Mouse (Mus musculus): ENCODE data around the gene Csta1.

GRCm38 (mm10) chr16:36079916-36080315 lies 51.1 kb downstream of the Csta1 start:
- TF ChIP-seq TCF12 (IDR thresholded peaks at IDR 0.05; ENCODE audit: insufficient read depth, poor library complexity, severe bottlenecking) (no peak), MAX (IDR thresholded peaks at IDR 0.05; ENCODE audit: low read depth) (no peak), POLR2A (IDR thresholded peaks at IDR 0.05; ENCODE audit: insufficient read length, low read depth) (no peak), POLR2AphosphoS2 (IDR thresholded peaks at IDR 0.05; ENCODE audit: insufficient read length, low read depth) (no peak), USF1 (IDR thresholded peaks at IDR 0.05; ENCODE audit: low read depth) (no peak), CEBPB (IDR thresholded peaks at IDR 0.05; ENCODE audit: insufficient read depth, poor library complexity, severe bottlenecking) (no peak), REST (IDR thresholded peaks at IDR 0.05; ENCODE audit: insufficient read depth, insufficient read length) (no peak), MYOD1 (IDR thresholded peaks at IDR 0.05; ENCODE audit: control insufficient read depth in 1 of 3, insufficient read length in 2 of 3, low read depth in 2 of 3) (no peak), MYOG (IDR thresholded peaks at IDR 0.05; ENCODE audit: control insufficient read depth in 1 of 3, insufficient read depth in 1 of 3, insufficient read length in 2 of 3, low read depth in 2 of 3) (no peak), E2F4 (IDR thresholded peaks at IDR 0.05; ENCODE audit: insufficient read depth) (no peak), TCF3 (IDR thresholded peaks at IDR 0.05; ENCODE audit: insufficient read length, low read depth) (no peak)
